Mouse (Mus musculus): ENCODE measurements around the gene Syt16. TPM values are rescaled to one million over a fixed set of nuclear protein-coding genes. Genes with fewer than 3 reads are reported as not detected.

Gene Syt16
- polyA plus RNA-seq, 1 experiment from 2014 or later: 1.0 TPM

Other genes with a start within 250 kb of the Syt16 start
- 86.1 and 88.1 TPM in 2 replicates for gene Hif1a, start 96.3 kb upstream of the Syt16 start, polyA plus RNA-seq (2015; fragmentation: Nextera tagmentation; extraction: Ambion mirVana)
- 11.7 and 14.1 TPM in 2 replicates for gene Gm49321, start 60.0 kb upstream of the Syt16 start, polyA plus RNA-seq (2015; fragmentation: Nextera tagmentation; extraction: Ambion mirVana)
- 17.2 and 17.7 TPM in 2 replicates for gene Snapc1, start 33.2 kb upstream of the Syt16 start, polyA plus RNA-seq (2015; fragmentation: Nextera tagmentation; extraction: Ambion mirVana)

All from lung, embryonic 15.5 days (tissue).